Mouse (Mus musculus) thymus, adult 2 months (tissue): ENCODE measurements at regions not wholly inside any gene's neighbourhood (a gene's known extent, or its start where the extent isn't known, plus 50 kb on each side); places are given as distances from the start of the nearest gene placed in this dataset.

Experiments
- CTCF ChIP-seq: fragments of 200-500 bp; IDR thresholded peaks from 2 replicates; pipeline ENCODE4 v1.5.1; 2012; ENCODE audit warnings: mild to moderate bottlenecking, control low read depth, low read length, moderate library complexity, borderline replicate concordance; ENCODE audit not compliant: control insufficient read depth, poor library complexity, insufficient read depth; ENCODE audit errors: extremely low read depth
- POLR2A ChIP-seq: fragments of 200-500 bp; IDR thresholded peaks from 2 replicates; pipeline ENCODE4 v1.6.1; 2012; ENCODE audit warnings: mild to moderate bottlenecking, low read length, control low read depth, moderate library complexity; ENCODE audit not compliant: control insufficient read depth, poor library complexity, insufficient read depth; ENCODE audit errors: extremely low read depth

GRCm38 (mm10) chr15:56562785-56563184, 914.6 kb downstream of the Slc22a22 start:
- TF ChIP-seq CTCF (no peak), POLR2A (no peak)
